Mouse (Mus musculus) lung, postnatal 0 days (tissue): ENCODE results near the gene Cplx2. TPM values are rescaled to one million over a fixed set of nuclear protein-coding genes. Genes with fewer than 3 reads are reported as not detected.

Experiments
- ATAC-seq: fragments of 200-750 bp; cut with Nextera tagmentation; 2 replicates; pipeline ENCODE4 v1.8.0; 2017; ENCODE audit warnings: moderate library complexity
- DNase-seq: peaks from one replicate; pipeline ENCODE4 v3.0.0-alpha.2; 2016; ENCODE audit warnings: low spot score
- H3K27ac ChIP-seq: fragments of 300-500 bp; sonication (generic); 2 replicates; pipeline ENCODE4 v1.5.1; 2014; ENCODE audit warnings: antibody characterized with exemption, mild to moderate bottlenecking, low read length, mixed read lengths
- H3K27me3 ChIP-seq: fragments of 300-500 bp; sonication (generic); replicated peaks from 2 replicates; pipeline ENCODE4 v1.6.1; 2014; ENCODE audit warnings: low read length, mixed read lengths; ENCODE audit not compliant: insufficient read depth
- H3K36me3 ChIP-seq: fragments of 300-500 bp; sonication (generic); 2 replicates; pipeline ENCODE4 v1.6.1; 2014; ENCODE audit warnings: low read length, mixed read lengths; ENCODE audit not compliant: insufficient read depth
- H3K4me1 ChIP-seq: fragments of 300-500 bp; sonication (generic); 2 replicates; pipeline ENCODE4 v1.6.1; 2014; ENCODE audit warnings: antibody characterized with exemption, low read depth, low read length, mixed read lengths; ENCODE audit not compliant: insufficient read depth
- H3K4me2 ChIP-seq: fragments of 300-500 bp; sonication (generic); replicated peaks from 2 replicates; pipeline ENCODE4 v1.6.1; 2014; ENCODE audit warnings: low read depth, mild to moderate bottlenecking, low read length, moderate library complexity, mixed read lengths
- H3K4me3 ChIP-seq: fragments of 300-500 bp; sonication (generic); 2 replicates; pipeline ENCODE4 v1.5.1; 2014; ENCODE audit warnings: low read depth, low read length
- H3K9ac ChIP-seq: fragments of 300-500 bp; sonication (generic); replicated peaks from 2 replicates; pipeline ENCODE4 v1.6.1; 2014; ENCODE audit warnings: low read depth, mild to moderate bottlenecking
- H3K9me3 ChIP-seq: fragments of 300-500 bp; sonication (generic); 2 replicates; pipeline ENCODE4 v1.6.1; 2016; ENCODE audit warnings: low read length, mixed read lengths
- CTCF ChIP-seq: IDR thresholded peaks from 2 replicates; pipeline ENCODE4 v1.5.1; 2016; ENCODE audit warnings: antibody characterized with exemption, mild to moderate bottlenecking
- EP300 ChIP-seq: IDR thresholded peaks from 2 replicates; pipeline ENCODE4 v1.6.1; 2016; ENCODE audit warnings: antibody characterized with exemption, mild to moderate bottlenecking, control low read depth
- WGBS: fragments of 180-500 bp; shearing (Covaris S2); extraction: QIAGEN DNeasy Blood & Tissue Kit; methylation state at CpG from one replicate; pipeline ENCODE4 v1.1.7; 2014; 5-methylcytosine and 5-hydroxymethylcytosine counted together
- polyA plus RNA-seq: library from polyadenylated mRNA; unstranded; fragments of >200 nt; fragmentation: Nextera tagmentation; extraction: Ambion mirVana; gene quantifications from 2 replicates; pipeline ENCODE4 v1.2.1, GENCODE M21; 2015

Gene Cplx2
- polyA plus RNA-seq, 1 experiment from 2014 or later: 3.1 TPM

- H3K27ac ChIP-seq: no peak overlapping the region
- no peaks in the 10 kb centered on the region for H3K36me3 ChIP-seq
- H3K4me1 ChIP-seq: no peaks in the 10 kb centered on the region
- H3K9me3 ChIP-seq: no peaks in the 10 kb centered on the region
- H3K4me3 ChIP-seq: no peak overlapping the region
- H3K27me3 ChIP-seq: no peaks in the 10 kb centered on the region
- WGBS: 82% methylated on average over 5 of the region's 5 CpGs
- DNase-seq (no peak), ATAC-seq (no peak)
- TF ChIP-seq CTCF: no peak
- no peak for TF ChIP-seq EP300
- no peak overlapping the region for H3K4me2 ChIP-seq
- no peak overlapping the region for H3K9ac ChIP-seq
These were observed 12.4 kb downstream of the Cplx2 start for GRCm38 (mm10) chr13:54383531-54383930.

- 11% methylated on average over 5 of the region's 5 CpGs for WGBS
- ATAC-seq (no peak; the same call in 1 of the 2 replicates), DNase-seq (no peak)
- no peaks in the 10 kb centered on the region for H3K4me1 ChIP-seq
- no peak for TF ChIP-seq EP300
- H3K9ac ChIP-seq: no peak overlapping the region
- 0 out of 2 replicates have a peak overlapping the region, but pooled peaks have one; percentile 17 for H3K4me2 ChIP-seq
- H3K9me3 ChIP-seq: no peaks in the 10 kb centered on the region
- H3K27me3 ChIP-seq: no peaks in the 10 kb centered on the region
- H3K36me3 ChIP-seq: no peaks in the 10 kb centered on the region
- H3K4me3 ChIP-seq: no peak overlapping the region
- no peak overlapping the region for H3K27ac ChIP-seq
These were observed 13.4 kb downstream of the Cplx2 start for GRCm38 (mm10) chr13:54384518-54384917.

DNA sequence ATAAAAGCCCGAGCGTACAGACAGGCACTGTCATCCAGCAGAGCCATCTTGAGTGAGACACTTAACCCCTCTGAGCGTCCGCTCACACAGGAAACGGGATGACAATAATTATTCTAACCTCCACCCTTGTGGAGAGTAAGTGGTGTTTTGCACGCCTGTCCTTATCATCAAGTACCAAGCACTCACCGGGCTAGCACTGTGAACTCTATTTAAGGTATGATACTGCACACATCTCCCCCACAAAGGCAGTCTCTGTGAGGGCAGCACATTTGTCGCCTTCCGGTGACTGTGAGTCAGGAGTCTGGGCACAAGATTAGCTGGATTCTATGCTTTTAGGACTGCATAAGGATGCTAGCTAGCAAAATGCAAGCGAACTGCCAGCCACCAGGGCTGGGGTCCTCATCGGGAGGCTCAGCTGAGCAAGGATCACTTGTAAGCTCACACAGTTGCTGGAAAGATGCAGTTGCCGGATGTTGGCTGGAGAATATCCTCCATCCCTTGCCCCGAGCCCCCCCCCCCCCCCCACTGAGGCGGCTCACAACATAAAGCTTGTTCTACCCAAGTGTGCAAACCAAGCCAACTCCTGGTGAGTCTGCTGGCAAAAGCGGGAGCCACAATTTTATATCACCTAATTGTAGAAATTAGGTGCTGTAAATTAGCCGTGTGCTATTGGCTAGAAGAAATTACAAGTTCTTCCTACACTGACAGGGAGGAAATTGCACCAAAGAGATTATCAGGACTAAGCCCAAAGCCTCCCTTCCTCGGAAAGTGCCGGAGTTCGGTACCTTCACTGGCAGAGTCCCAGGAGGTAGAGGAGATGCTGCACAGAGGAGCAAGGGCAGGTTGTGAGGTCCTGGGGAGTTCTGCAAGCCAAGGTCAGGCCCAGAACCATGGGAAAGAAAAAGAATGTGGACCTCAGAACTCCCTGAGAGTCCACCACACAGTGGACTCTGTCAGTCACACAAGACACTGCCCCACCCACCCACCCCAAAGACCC lies 14.2 kb downstream of the Cplx2 start:
- H3K4me1 ChIP-seq: no peaks in the 10 kb centered on the region
- H3K27ac ChIP-seq: no peak overlapping the region
- no peaks in the 10 kb centered on the region for H3K9me3 ChIP-seq
- H3K9ac ChIP-seq: no peak overlapping the region
- no peak overlapping the region for H3K4me3 ChIP-seq
- ATAC-seq: no peak; the same call in 1 of the 2 replicates
- TF ChIP-seq CTCF: no peak
- TF ChIP-seq EP300: no peak
- H3K27me3 ChIP-seq: no peaks in the 10 kb centered on the region
- no peak for DNase-seq
- 20% methylated on average over 18 of the region's 19 CpGs for WGBS
- 0 out of 2 replicates have a peak overlapping the region, but pooled peaks have one; percentile 17 for H3K4me2 ChIP-seq
- H3K36me3 ChIP-seq: no peaks in the 10 kb centered on the region

DNA sequence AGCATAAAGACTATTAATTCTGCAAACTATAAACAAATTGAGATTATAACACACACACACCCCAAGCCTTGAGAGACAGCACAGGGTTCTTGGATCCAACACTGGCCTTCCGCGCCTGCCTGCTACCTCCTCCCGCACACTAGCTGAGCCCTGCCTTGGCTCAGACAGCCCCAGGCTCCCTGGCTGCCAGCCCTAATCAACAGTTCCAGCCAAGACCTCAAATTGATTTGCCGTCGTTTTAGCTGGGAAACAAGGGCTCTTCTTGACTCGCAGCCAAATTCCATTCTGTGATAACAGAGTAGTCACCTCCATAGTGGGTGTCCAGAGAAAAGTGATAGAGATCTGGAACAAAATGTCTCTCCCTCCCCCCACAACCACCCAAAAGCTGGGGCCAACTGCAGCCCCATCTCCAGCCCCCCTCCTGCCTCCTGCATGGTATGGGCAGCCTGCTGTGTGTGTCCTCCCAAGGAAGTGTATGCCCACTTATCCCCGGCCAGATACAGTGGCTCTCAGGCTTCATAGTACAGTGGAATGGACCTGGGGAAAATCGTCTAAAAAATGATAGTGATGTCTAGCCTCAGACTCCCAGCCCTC lies 18.9 kb downstream of the Cplx2 start:
- H3K9me3 ChIP-seq: no peaks in the 10 kb centered on the region
- H3K4me3 ChIP-seq: no peak overlapping the region
- 19% methylated on average over 8 of the region's 8 CpGs for WGBS
- H3K27ac ChIP-seq: no peak overlapping the region
- H3K4me2 ChIP-seq: no peak overlapping the region
- H3K4me1 ChIP-seq: no peaks in the 10 kb centered on the region
- no peak for DNase-seq
- TF ChIP-seq CTCF (no peak), EP300 (no peak)
- no peak; the same call in 1 of the 2 replicates for ATAC-seq
- H3K9ac ChIP-seq: no peak overlapping the region
- no peaks in the 10 kb centered on the region for H3K27me3 ChIP-seq
- no peaks in the 10 kb centered on the region for H3K36me3 ChIP-seq

- Histone ChIP-seq H3K4me2 (no peak overlapping the region), H3K27me3 (no peaks in the 10 kb centered on the region), H3K36me3 (no peaks in the 10 kb centered on the region), H3K4me1 (no peaks in the 10 kb centered on the region), H3K9ac (no peak overlapping the region), H3K27ac (no peak overlapping the region), H3K9me3 (no peaks in the 10 kb centered on the region), H3K4me3 (no peak overlapping the region)
- WGBS: 83% methylated on average over 7 of the region's 7 CpGs
- ATAC-seq (no peak), DNase-seq (no peak)
- TF ChIP-seq CTCF (no peak), EP300 (no peak)
These were observed 19.4 kb downstream of the Cplx2 start for GRCm38 (mm10) chr13:54390565-54391013.

- TF ChIP-seq EP300: no peak
- no peak for TF ChIP-seq CTCF
- no peaks in the 10 kb centered on the region for H3K27me3 ChIP-seq
- H3K4me1 ChIP-seq: no peaks in the 10 kb centered on the region
- WGBS: 90% methylated on average over 4 of the region's 4 CpGs
- no peak overlapping the region for H3K27ac ChIP-seq
- H3K9ac ChIP-seq: no peak overlapping the region
- ATAC-seq: no peak
- no peak overlapping the region for H3K4me3 ChIP-seq
- H3K9me3 ChIP-seq: no peaks in the 10 kb centered on the region
- no peak overlapping the region for H3K4me2 ChIP-seq
- DNase-seq: no peak
- H3K36me3 ChIP-seq: no peaks in the 10 kb centered on the region
These were observed 20.2 kb downstream of the Cplx2 start for GRCm38 (mm10) chr13:54391313-54391712.
